Mouse (Mus musculus) stomach, embryonic 14.5 days (tissue): ENCODE measurements around the gene Ripor2. TPM values are rescaled to one million over a fixed set of nuclear protein-coding genes. Genes with fewer than 3 reads are reported as not detected.

Experiments
- ATAC-seq: fragments of 200-750 bp; cut with Nextera tagmentation; 2 replicates; pipeline ENCODE4 v1.8.0; 2017; ENCODE audit warnings: low read depth, moderate TSS enrichment; ENCODE audit not compliant: insufficient number of reproducible peaks, insufficient read depth, low FRiP score
- H3K27ac ChIP-seq: fragments of 300-500 bp; sonication (generic); 2 replicates; pipeline ENCODE4 v1.5.1; 2014; ENCODE audit warnings: mild to moderate bottlenecking, low read length, moderate library complexity, mixed read lengths
- H3K27me3 ChIP-seq: fragments of 300-500 bp; sonication (generic); 2 replicates; pipeline ENCODE4 v1.6.1; 2014; ENCODE audit warnings: low read length, control low read depth, mixed read lengths; ENCODE audit not compliant: control insufficient read depth, insufficient read depth
- H3K36me3 ChIP-seq: fragments of 300-500 bp; sonication (generic); 2 replicates; pipeline ENCODE4 v1.6.1; 2014; ENCODE audit warnings: mild to moderate bottlenecking, control low read depth, low read length, moderate library complexity, mixed read lengths; ENCODE audit not compliant: control insufficient read depth, insufficient read depth
- H3K4me1 ChIP-seq: fragments of 300-500 bp; sonication (generic); 2 replicates; pipeline ENCODE4 v1.6.1; 2014; ENCODE audit warnings: low read length, control low read depth, mixed read lengths; ENCODE audit not compliant: control insufficient read depth, insufficient read depth
- H3K4me2 ChIP-seq: fragments of 300-500 bp; sonication (generic); replicated peaks from 2 replicates; pipeline ENCODE4 v1.6.1; 2014; ENCODE audit warnings: low read depth, low read length, control low read depth
- H3K4me3 ChIP-seq: fragments of 300-500 bp; sonication (generic); 2 replicates; pipeline ENCODE4 v1.5.1; 2014; ENCODE audit warnings: low read depth, low read length, control low read depth
- H3K9ac ChIP-seq: fragments of 300-500 bp; sonication (generic); replicated peaks from 2 replicates; pipeline ENCODE4 v1.6.1; 2014; ENCODE audit warnings: low read depth, mild to moderate bottlenecking, control low read depth, low read length, moderate library complexity, mixed read lengths
- H3K9me3 ChIP-seq: fragments of 300-500 bp; sonication (generic); 2 replicates; pipeline ENCODE4 v1.6.1; 2016; ENCODE audit warnings: low read depth, low read length, control low read depth; ENCODE audit not compliant: control insufficient read depth
- WGBS: fragments of 180-500 bp; shearing (Covaris S2); extraction: QIAGEN DNeasy Blood & Tissue Kit; methylation state at CpG from one replicate; pipeline ENCODE4 v1.1.7; 2014; 5-methylcytosine and 5-hydroxymethylcytosine counted together
- polyA plus RNA-seq: library from polyadenylated mRNA; unstranded; fragments of >200 nt; fragmentation: Nextera tagmentation; extraction: Ambion mirVana; gene quantifications from 2 replicates; pipeline ENCODE4 v1.2.1, GENCODE M21; 2014

Gene Ripor2
- polyA plus RNA-seq, 1 experiment from 2014 or later: 2.3 TPM

- no peak overlapping the region for H3K9ac ChIP-seq
- no peak for ATAC-seq
- 93% methylated on average over 6 of the region's 6 CpGs for WGBS
- no peaks in the 10 kb centered on the region for H3K36me3 ChIP-seq
- H3K4me3 ChIP-seq: no peak overlapping the region
- H3K27me3 ChIP-seq: no peaks in the 10 kb centered on the region
- no peak overlapping the region for H3K4me2 ChIP-seq
- H3K4me1 ChIP-seq: no peaks in the 10 kb centered on the region
- no peaks in the 10 kb centered on the region for H3K9me3 ChIP-seq
- H3K27ac ChIP-seq: no peak overlapping the region
Observed at GRCm38 (mm10) chr13:24626698-24627436, 44.9 kb downstream of the Ripor2 start.

DNA sequence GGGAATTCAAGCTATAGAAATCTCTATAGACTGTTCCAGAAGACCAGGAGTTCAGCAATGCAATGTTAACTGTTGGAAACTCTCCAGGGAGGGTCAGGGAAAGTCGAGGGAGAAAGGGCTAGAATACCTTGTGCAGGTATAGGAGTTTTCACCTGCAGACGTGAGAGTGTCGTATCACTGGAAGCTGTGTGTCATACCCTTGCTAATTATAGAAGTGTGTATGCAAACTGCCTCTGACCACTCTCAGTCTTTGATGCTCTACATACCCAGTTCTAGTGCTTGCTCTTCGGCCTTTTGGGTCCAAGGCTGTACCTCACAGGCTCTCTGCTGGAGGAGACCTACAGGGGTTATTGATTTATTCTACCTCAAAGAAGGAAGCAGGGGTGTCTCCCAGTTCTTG is 46.2 kb downstream of the Ripor2 start:
- 85% methylated on average over 4 of the region's 4 CpGs for WGBS
- no peaks in the 10 kb centered on the region for H3K36me3 ChIP-seq
- no peaks in the 10 kb centered on the region for H3K4me1 ChIP-seq
- H3K4me3 ChIP-seq: no peak overlapping the region
- H3K9ac ChIP-seq: no peak overlapping the region
- H3K27me3 ChIP-seq: no peaks in the 10 kb centered on the region
- H3K4me2 ChIP-seq: no peak overlapping the region
- H3K27ac ChIP-seq: no peak overlapping the region
- no peak for ATAC-seq
- no peaks in the 10 kb centered on the region for H3K9me3 ChIP-seq

DNA sequence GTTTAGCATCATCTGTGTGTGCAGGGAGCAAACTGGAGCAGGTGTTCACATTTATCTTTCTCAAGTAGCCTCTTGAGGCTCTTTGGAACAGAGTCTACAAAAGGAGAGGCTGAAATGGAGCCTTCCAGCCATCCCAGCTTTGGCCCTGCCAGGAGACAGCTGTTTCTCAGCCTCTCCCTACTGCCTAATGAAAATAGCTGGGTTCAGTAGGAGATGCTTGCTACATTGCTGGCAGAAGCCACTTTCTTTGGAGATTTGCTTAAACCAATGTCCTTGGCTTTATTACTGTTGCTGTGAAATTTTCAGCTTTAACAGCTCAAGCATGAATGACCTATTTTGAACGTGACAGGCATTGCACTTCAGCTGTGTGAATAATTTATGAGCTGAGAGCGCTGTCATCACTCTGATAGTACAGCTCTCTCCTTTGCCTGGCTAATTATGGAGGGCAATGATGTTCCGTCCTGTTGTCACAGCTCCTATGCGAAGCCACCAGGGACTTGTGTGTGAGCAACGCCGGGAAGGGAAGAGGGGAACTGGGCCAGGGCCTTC is 47.2 kb downstream of the Ripor2 start:
- 66% methylated on average over 6 of the region's 6 CpGs for WGBS
- H3K9ac ChIP-seq: no peak overlapping the region
- H3K4me2 ChIP-seq: no peak overlapping the region
- H3K4me1 ChIP-seq: no peaks in the 10 kb centered on the region
- no peak for ATAC-seq
- no peak overlapping the region for H3K27ac ChIP-seq
- H3K36me3 ChIP-seq: no peaks in the 10 kb centered on the region
- no peaks in the 10 kb centered on the region for H3K27me3 ChIP-seq
- no peaks in the 10 kb centered on the region for H3K9me3 ChIP-seq
- H3K4me3 ChIP-seq: no peak overlapping the region

DNA sequence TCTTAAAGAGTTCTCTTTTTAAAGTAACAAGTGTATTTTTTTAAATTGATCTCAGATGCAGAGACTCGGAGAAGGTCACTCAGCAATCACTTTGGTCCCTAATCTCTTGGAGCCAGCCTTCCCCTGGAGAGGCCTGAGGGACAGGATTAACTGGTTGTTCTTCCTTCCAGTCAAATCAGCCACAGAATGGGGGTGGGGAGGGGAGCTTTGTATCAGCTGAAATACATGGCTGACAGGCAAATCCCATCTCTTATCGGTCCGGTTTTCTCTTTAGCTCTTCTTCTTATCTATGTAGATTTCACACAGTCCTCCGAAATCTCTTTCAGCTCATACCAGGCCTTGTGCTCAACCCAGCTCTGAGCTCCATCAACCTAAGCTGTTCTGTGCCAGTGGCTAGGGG is 48.4 kb downstream of the Ripor2 start:
- Histone ChIP-seq H3K9me3 (no peaks in the 10 kb centered on the region), H3K27me3 (no peaks in the 10 kb centered on the region), H3K36me3 (no peaks in the 10 kb centered on the region), H3K9ac (no peak overlapping the region), H3K27ac (no peak overlapping the region), H3K4me1 (no peaks in the 10 kb centered on the region), H3K4me2 (no peak overlapping the region), H3K4me3 (no peak overlapping the region)
- ATAC-seq: no peak
- WGBS: 51% methylated on average over 4 of the region's 4 CpGs

GRCm38 (mm10) chr13:24632988-24633577 is 51.1 kb downstream of the Ripor2 start:
- Histone ChIP-seq H3K9ac (no peak overlapping the region), H3K4me3 (no peak overlapping the region), H3K27ac (no peak overlapping the region), H3K4me2 (no peak overlapping the region), H3K27me3 (no peaks in the 10 kb centered on the region), H3K36me3 (no peaks in the 10 kb centered on the region), H3K9me3 (no peaks in the 10 kb centered on the region), H3K4me1 (no peaks in the 10 kb centered on the region)
- 64% methylated on average over 4 of the region's 4 CpGs for WGBS
- no peak for ATAC-seq

GRCm38 (mm10) chr13:24634346-24635120 is 52.5 kb downstream of the Ripor2 start:
- Histone ChIP-seq H3K27me3 (no peaks in the 10 kb centered on the region), H3K9me3 (no peaks in the 10 kb centered on the region), H3K4me1 (no peaks in the 10 kb centered on the region), H3K9ac (no peak overlapping the region), H3K4me2 (no peak overlapping the region), H3K27ac (no peak overlapping the region), H3K36me3 (no peaks in the 10 kb centered on the region), H3K4me3 (no peak overlapping the region)
- ATAC-seq: no peak
- WGBS: 85% methylated on average over 13 of the region's 13 CpGs

GRCm38 (mm10) chr13:24638371-24639214 is 56.6 kb downstream of the Ripor2 start:
- H3K27me3 ChIP-seq: no peaks in the 10 kb centered on the region
- no peak overlapping the region for H3K27ac ChIP-seq
- peak overlapping the region; percentile 98 for H3K4me2 ChIP-seq
- H3K4me1 ChIP-seq: no peaks in the 10 kb centered on the region
- 1% methylated on average over 57 of the region's 66 CpGs for WGBS
- peak; percentile 68; the same call in 1 of the 2 replicates for ATAC-seq
- H3K9me3 ChIP-seq: no peaks in the 10 kb centered on the region
- peak overlapping the region; percentile 32; the same call in 1 of the 2 replicates for H3K9ac ChIP-seq
- peak overlapping the region; percentile 54 for H3K4me3 ChIP-seq
- no peaks in the 10 kb centered on the region for H3K36me3 ChIP-seq
